Mouse (Mus musculus): ENCODE results near the gene Gm27179.
"Not testable (repeated sequence)": the region's sequence is repeated elsewhere in the genome, so short reads cannot be mapped to it uniquely, and the experiment has no call there.

The Gm27179 gene

DNA sequence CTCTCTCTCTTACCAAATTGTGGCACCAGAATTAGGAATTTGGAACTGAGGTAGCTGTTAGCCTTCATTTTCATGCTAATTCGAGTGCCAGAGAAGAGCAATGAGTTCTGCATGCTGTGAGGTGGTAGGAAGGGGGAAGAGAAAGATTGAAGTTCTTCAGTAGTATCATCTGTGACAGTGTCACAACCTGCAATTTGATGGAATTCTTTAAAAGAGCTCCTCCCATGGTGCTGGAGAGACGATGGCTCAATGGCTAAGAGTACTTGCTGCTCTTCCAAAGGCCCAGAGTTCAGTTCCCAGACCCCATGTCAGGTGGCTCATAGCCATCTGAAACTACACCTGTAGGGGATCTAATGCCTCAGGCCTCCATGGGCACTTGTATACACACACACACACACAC lies at the start of gene Gm27179:
Gene Gm27179, minus strand, starts transcription at position 101 of the 400 bp plus-strand sequence.
- not testable (repeated sequence) for ATAC-seq (ENCODE audit: low TSS enrichment)

DNA sequence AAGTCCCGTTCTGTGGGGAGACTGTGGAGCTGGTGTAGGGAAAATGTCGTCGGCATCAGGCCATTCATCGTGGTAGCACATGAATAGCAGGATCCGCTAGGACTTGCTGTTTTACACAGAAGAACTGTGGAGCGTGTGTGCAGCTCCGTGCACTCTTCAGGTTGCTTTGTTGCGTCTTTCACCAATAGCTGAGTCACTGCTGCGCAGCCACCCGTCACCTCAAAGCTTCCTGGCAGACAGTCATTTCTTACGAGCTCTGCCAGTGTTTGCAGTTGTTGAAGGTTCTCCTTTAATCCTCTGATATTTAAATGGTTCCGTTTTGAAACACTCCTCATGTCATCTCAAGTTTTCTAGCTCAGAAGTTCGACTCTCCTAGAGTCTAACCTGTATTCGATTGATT lies 45.2 kb upstream of the Gm27179 start:
- not testable (repeated sequence) for ATAC-seq (ENCODE audit: low TSS enrichment)

DNA sequence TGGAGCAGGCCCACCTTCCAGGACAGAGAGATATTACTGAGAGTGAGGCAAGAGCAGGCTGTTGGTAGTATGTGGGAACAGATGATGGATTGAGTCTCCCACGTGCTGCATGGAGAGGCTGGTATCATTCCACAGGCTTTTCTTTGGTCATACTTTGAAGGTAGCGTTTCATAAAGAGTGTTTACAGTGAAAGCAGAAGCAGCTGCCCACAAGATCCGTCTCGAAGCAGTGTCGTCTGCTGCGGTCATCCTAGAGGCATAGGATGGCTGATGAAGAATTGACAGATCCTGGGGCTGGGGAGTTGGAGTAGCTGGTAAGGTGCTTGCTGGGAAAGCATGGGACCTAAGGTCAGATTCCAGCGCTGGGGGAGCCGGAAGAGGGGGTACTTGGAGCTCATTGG lies 44.5 kb upstream of the Gm27179 start:
- not testable (repeated sequence) for ATAC-seq (ENCODE audit: low TSS enrichment)

DNA sequence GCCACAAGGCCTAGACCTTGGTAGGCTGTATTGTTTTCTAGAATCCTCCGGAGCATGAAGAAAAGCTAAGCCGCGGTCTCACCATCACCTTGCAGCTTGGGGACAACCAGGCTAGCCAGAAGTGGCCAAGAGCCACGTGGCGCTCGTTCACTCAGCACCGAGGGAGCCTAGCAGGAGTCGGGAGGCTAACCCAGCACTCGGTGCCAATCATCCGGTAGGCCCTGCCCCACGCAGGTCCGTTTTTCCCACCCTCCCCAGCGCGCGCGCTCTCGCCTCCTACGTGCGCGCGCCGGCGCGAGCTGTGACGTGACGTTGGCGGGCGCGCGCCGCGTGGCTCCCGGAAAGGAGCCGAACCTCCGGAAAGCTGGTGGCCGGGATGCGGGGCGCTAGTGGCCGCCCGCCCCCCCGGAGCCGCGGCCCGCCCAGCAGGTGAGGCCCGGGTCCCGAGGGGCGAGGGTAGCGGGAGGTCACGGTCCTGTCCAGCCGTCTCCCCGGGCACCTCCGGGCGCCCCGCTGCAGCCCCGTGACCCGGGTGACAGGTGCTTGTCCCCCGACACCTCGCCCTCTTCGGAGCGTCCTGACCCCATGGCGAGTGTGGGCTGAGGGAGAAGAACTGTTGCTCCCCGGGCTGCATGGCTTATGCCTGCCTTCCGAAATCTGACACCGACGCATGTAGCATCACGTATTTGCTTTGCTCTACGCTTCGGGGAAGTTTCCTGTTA lies 42.9 kb upstream of the Gm27179 start, which contains the start of gene Entpd4b:
Gene Entpd4b, plus strand, starts transcription at position 315 of the 722 bp plus-strand sequence.
- peak; percentile 97 for ATAC-seq (ENCODE audit: low TSS enrichment)

DNA sequence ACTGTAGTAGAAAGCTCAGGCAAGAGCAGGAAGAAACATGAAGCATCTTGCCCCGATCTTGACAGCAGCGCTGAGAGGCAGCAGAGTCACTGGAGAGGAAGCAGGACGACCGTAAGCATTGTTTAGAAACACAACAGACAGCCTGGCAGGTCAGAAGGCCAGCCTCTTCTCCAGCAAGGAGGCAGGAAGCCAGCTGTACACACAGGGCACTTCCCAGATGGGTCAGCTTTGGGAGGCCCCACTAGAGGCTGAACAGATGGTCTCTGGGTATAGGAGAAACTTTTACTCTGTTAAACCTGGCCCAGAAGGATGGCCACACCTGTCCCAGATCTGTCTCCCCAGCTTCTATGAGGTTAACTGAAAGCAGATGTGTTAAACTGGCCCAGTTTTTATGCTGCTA lies 35.0 kb upstream of the Gm27179 start:
- not testable (repeated sequence) for ATAC-seq (ENCODE audit: low TSS enrichment)

DNA sequence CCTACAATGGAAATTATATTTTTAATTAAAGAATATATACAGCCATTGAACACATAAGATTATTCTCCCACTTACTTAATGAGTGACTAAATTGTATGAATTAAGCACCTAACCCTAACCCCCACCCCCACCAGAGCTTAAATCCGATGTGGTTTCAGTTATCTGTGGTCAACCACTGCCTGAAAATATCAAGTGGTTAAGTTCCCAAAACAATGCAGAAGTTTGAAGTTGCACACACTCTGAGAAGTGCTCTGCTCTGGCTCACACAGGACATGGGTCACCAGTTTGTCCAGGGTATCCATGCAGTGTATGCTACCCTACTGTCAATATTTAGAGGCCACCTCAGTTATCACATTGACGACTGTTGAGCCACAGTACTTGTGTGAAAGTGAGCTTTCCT lies 32.7 kb upstream of the Gm27179 start:
- ATAC-seq (ENCODE audit: low TSS enrichment) = not testable (repeated sequence)

DNA sequence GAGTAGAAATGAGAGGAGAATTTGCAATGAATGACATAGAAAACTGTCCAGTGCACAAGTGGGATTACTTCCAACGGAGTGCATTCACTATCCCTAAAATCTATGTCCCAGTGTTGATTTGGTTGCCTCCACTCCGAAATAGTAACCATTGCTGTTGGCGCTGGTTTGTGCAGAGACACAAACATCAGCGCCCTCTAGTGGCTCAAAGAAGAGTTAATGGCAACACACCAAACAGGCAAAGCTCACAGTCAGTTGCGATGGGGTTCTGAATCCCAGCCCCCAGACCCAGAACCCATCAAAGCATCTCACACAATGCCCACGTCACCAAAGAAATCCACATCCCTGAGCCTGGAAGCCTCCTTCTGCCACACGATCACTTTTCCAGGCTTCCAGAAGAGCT lies 31.7 kb upstream of the Gm27179 start:
- ATAC-seq (ENCODE audit: low TSS enrichment) = peak; percentile 77; the same call in 1 of the 2 replicates

DNA sequence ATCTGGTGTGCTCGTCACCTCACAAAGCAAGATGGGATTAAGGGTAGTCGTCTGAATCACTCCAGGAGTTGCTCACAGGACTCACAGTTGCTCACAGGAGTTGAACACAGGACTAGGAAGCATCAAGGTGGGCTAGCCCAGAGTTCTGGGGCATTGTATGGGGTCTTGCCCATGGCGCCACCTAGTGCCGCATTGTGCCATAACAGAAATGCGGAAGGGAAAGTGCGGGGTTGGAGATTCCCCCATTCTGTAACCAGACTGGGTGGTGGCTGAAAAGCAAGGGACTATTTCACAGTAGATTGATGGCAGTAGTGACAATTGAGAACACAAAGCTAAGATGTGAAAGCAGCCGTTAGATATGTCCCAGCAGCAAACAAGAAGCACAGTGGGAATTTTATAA lies 30.3 kb upstream of the Gm27179 start:
- ATAC-seq (ENCODE audit: low TSS enrichment) = not testable (repeated sequence)

DNA sequence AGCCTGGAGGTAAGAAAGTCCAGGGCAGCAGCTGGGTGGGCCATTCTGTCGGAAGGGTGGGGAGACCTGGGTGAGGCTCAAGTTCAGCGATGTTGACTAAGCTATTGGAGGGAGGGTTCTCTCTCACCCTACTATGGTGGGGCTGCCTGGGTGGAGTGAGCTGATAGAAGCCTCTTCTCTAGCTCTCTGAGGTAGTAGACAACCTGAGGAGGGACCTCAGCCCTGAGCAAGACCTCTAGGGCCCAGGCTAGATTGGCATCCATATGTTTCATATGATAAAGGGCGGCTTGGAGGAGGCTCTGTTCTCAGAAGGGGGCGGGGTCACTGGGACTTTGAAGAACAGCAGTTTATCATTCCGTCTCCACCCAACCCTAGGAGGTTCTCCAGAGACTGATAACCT lies 27.8 kb upstream of the Gm27179 start:
- not testable (repeated sequence) for ATAC-seq (ENCODE audit: low TSS enrichment)

DNA sequence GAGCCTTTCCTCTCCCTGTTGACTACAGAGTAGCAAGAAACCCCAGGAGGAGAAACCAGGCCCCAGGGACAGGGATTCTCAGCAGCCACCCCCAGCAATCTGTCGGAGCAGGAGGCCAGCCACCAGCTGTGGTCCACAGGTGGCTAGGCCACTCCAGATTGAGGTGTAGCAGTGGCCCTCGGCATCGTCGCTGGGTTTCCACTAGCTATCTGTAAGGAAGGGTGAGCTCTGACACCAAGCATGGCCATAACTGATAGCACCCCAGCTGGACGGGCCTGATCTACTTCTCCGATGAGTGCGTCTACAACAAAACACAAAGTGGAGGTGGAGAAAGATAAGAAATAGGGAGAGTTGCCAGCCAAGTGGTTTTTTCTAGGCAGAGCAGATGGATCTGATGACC lies 24.2 kb upstream of the Gm27179 start:
- ATAC-seq (ENCODE audit: low TSS enrichment) = not testable (repeated sequence)

DNA sequence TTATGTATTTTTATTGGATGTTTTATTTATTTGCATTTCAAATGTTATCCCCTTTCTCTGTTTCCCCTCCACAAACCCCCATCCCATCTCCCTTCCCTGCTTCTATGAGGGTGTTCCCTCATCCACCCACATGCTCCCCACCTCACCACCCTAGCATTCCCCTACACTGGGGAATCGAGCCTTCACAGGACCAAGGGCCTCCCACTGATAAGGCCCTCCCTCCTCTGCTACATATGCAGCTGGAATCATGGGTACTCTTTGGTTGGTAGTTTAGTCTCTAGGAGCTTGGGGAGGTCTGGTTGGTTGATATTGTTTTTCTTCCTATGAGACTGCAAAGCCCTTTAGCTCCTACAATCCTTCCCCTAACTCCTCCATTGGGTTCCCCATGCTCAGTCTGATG lies 13.9 kb upstream of the Gm27179 start:
- ATAC-seq (ENCODE audit: low TSS enrichment) = not testable (repeated sequence)

DNA sequence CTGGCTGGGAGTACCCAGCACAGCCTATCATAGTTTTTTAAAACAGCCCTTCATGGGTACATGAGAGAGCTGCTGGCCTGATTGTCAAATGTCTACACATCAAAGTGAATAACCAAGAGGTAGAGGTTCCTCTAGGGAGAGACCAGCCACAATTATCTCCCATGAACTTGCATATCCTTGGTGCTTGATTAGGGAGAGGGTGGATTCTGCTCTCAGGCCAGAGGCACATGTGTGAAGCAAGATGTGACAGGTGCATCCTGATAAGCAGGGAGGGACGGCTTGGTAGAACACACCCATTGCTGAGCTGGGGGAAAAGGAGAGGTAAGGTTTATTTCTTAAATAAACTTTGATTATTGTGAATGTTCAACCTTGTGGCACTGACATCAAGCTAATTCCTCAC lies 10.7 kb upstream of the Gm27179 start:
- not testable (repeated sequence) for ATAC-seq (ENCODE audit: low TSS enrichment)

DNA sequence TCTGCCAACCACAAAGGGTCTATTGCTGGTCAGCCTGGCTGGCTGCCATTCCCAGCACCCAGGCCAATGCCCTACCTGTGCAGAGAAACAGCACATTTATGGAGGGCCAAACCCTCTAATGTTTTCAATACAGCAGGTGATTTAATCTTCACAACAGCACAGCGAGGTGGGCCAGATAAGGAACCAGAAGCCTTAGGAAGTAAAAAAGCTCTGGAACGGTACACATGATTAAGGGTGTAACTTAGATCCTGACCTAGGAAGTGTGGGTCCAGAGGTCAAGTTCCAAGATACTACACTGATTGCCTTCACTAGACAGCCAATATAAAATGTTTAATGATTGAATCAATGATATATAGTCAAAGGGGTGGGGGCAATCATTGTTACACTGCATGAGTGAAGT lies 8.5 kb upstream of the Gm27179 start:
- ATAC-seq (ENCODE audit: low TSS enrichment) = not testable (repeated sequence)

DNA sequence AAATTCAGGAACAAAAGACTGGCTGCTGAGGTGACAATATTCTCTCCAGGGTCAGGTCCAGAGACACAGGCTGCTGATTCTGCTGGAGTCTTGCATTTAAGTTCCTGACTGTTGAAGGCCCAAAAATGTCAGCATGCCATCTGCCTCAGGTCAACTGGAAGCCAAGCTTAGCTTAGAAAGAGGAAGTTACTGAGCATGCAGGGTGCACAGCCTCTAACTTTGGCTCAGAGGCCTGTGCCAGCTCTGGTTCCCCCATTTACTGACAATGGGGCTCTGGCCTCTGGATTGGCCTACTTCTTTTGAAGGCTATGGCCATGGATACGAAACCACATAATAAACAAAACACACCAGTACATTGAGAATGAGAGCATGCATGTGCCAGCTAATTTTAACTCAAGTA lies 5.3 kb downstream of the Gm27179 start:
- ATAC-seq (ENCODE audit: low TSS enrichment) = not testable (repeated sequence)

DNA sequence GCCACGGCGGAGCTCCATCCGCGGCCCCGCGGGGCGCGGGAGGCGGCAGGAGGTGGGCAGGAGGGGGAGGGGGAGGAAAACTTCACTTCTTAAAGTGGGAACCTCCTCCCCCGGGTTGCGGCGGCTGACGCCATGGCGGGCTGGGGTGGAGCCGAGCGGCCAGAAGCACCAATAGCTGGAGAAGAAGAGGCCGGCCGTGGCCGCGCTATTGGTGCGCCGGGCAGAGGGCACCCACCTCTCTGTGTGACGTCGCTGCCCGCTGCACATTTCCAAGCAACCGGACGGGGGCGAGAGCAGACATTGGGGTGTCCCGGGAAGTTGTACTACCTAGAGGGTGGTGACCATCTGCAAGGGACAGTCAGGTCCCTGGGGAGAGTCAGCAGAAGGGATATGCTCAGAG lies 9.2 kb downstream of the Gm27179 start, which contains the start of gene Gm16867:
Gene Gm16867, minus strand, starts transcription at position 189 of the 400 bp plus-strand sequence.
- ATAC-seq (ENCODE audit: low TSS enrichment) = peak; percentile 99

DNA sequence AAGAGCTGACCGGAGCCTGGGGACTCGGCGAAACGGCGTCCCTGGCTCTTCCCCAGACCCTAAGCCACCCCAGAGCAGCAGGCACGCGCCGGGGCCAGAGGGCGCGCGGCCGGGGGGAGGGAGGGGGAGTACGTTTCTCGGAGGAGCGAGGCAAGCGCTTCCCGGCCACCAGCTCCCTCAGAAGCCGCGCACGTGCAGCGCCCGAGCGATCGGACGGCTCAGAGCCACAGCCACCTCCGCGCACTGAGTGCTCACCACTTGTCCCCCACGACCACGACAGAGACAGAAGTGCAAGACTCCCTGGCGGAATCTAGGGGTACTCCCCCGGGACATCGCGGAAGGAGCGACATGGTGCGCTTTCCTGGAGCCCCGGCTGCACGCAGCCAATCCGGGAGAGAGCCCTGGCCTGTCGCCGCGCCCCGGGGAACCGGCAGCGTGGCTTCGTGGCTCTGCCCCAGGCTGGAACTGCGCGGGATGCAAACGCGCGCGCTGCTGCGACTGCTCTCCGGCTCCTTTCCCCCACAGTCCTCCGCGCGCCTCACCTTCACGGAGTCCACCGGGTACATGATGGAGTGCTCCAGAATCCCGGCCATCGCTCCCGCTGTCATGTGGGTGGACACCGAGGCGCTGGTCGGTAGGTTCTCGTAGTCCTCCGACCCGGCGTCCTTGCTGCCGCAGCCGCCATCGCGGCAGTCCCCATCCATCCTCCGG lies 9.8 kb downstream of the Gm27179 start:
- peak; percentile 66 for ATAC-seq (ENCODE audit: low TSS enrichment)

DNA sequence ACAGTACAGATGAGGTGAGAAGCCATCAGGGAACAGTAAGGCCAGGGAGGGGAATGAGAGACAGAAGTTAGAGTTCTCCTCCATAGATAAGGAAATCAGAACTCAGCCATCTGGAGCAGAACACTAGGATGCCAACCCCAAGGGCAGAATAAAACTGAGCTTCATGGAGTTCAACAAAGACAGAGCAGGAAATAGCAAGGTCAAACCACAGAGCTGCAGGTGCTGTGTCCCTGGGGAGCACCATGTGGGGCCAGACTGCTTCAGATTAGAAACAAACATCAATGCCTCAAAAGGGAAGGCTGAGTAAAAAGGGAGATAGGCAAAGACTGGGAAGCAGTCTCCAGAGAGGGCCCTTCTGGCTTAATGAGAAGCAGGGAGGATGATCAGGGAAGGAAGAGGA lies 16.1 kb downstream of the Gm27179 start:
- not testable (repeated sequence) for ATAC-seq (ENCODE audit: low TSS enrichment)

DNA sequence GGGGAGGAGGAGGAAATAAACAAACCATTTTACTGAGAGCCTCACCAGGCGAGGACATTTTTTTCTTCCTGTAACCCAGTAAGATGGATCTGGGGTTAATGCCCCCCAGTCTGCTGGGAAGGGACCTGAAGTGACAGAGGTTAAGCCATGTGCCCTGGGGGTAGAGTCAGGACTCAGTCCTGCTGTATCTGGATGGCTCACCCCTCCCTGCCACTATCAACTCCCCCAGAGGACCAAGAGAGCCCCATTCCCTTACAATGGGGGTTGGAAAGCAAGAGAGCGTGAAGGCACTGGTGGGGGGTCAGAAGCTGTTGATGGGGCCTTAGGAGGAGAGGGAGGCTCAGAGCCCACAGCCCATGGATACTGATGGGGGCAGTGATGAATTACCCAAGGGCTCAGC lies 17.4 kb downstream of the Gm27179 start:
- ATAC-seq (ENCODE audit: low TSS enrichment) = not testable (repeated sequence)

DNA sequence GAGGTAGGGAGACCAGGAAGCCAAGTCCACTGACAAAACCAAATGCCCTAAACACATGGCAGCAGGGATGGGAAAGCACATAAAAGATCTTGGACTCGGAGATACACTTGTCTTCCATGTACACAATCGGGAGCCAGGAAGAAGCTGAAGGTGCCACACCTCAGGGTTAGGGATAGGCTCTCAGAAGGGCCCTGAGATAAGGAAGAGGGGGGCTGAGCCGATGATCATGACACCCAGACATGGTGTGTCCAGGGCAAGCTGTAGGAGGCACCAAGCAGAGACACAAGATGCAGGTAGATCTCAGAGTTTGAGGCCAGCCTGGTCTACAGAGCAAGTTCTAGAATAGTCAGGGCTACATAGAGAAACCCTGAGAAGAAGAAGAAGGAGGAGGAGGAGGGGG lies 17.8 kb downstream of the Gm27179 start:
- not testable (repeated sequence) for ATAC-seq (ENCODE audit: low TSS enrichment)

DNA sequence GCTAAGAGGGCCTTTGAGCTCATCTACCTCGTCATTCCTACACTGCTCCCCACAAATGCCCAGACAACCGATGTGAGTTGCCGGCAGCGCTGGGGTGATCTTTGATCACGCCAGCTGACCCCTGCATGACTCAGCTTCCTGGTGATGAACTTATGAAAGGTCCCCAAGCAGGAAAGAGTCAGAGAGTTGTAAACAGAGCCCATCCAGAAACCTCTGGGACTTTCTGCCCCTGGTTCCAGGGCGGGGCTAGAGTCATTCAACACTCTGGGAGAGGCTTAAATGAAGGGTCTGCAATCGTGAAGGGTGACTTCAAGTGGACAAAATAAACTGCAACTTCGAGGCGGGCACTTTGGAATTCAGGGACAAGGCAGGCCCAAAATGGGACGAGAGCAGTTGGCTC lies 24.3 kb downstream of the Gm27179 start:
- ATAC-seq (ENCODE audit: low TSS enrichment) = not testable (repeated sequence)

DNA sequence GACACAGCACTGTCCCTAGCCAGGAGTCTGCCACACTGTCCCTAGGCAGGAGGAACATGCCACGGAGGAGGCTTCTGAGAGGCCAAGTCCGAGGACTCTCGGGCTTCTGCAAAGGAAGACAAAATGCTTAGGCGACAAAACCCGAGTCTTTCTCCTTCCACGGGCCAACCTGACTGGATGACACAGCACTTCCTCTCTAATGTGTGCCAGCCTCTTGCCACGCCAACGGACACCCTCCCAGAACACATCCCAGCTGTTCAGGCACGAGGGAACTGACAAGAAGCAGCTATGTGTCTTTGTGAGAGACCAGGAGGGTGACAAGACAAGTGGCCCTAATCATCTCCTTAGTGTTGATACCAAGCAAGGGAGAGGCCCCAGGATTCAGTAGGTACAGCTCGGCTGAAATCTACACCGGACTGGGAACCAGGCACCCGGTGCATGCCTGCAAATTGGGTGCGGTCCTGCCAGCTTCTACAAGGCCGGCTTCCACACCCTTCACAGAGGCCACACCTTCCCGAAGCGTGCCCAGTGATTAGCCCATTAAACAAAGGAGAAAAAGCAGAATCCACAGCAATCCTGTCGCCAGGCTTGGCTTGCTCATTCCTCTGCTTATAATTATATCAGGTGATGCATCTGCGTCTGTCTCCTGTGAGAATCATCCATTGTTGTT lies 26.7 kb downstream of the Gm27179 start:
- peak; percentile 57; the same call in 1 of the 2 replicates for ATAC-seq (ENCODE audit: low TSS enrichment)

DNA sequence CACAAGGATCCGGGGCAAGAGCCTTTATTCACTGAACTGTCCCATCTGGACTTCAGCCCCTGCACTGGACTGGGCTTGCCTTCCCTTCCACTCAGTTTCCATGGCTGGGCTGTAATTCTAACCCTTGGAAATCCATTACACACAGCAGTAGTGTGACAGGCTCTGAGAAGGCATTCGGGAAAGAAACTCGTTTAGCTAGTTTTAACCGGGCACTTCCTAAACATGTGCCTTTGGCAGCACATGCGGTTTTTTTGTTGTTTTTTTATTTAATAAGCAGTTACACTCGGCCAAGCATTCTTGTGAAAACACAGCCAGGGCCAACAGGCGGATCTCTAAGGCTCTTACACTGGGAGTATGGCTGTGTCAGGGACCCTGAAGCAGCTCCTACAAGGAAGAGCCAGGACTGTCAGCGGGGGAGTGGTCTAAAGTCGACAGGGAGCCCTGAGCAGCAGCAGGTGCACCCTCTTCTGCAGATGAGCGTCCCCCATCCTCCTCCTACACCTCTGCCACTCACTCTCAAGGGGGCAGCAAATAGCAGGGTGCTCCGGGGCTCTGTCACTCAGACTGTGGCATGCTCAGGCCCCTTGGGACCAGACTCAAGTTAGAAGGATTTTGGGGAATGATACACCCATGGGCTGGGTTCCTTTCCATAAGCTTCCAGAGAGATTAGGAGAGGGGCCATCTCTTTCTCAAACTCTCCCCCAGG lies 38.3 kb downstream of the Gm27179 start:
- ATAC-seq (ENCODE audit: low TSS enrichment) = not testable (repeated sequence)
